Mouse (Mus musculus): ENCODE measurements around the gene Capg.
A peak's percentile ranks its signal among the peaks of the same experiment; 100 is the strongest.

GRCm38 (mm10) chr6:72568736-72569135 is 24.5 kb downstream of the Capg start:
- TF ChIP-seq CTCF (IDR thresholded peaks at IDR 0.05) (no peak), EP300 (IDR thresholded peaks at IDR 0.05; ENCODE audit: insufficient read depth, low read depth, low read length) (0 out of 2 replicates have a peak, but pooled peaks have one; percentile 7), POLR2A (IDR thresholded peaks at IDR 0.05; ENCODE audit: insufficient read depth, low read depth, low read length) (no peak; the same call in 1 of the 2 replicates)

All from heart, adult 2 months (tissue).